Mouse (Mus musculus) left cerebral cortex, adult 18-20 months (tissue): ENCODE results near the gene Zswim9. TPM values are rescaled to one million over a fixed set of nuclear protein-coding genes. Genes with fewer than 3 reads are reported as not detected.
"Not testable (repeated sequence)": the region's sequence is repeated elsewhere in the genome, so short reads cannot be mapped to it uniquely, and the experiment has no call there.

Experiments
- DNase-seq, 2 experiments: peaks; one replicate each; pipeline ENCODE4 v3.0.0; 2021 to 2022; ENCODE audit warnings: low spot score in 2 of 2, mixed read lengths in 1 of 2
- long read RNA-seq, 2 experiments: library from polyadenylated mRNA; stranded (forward); transcript quantifications; one replicate each; pipeline ENCODE4 v2.0.0; 2021
- total RNA-seq, 2 experiments: library from RNA; stranded (reverse); gene quantifications; 2 replicates each; pipeline ENCODE4 v1.2.3; 2021

Zswim9 gene
- 10 to 100 TPM; 16.2 to 17.1 TPM for total RNA-seq
- long read RNA-seq, experiment 1, partial matches to known transcripts: 3 of 13 reads
- long read RNA-seq, experiment 1, other reads (novel, unspliced or antisense): 10 of 13 reads
- long read RNA-seq, experiment 2, full-length matches to known transcripts: 5 of 10 reads
- long read RNA-seq, experiment 2, partial matches to known transcripts: 0 of 10 reads
- long read RNA-seq, experiment 2, other reads (novel, unspliced or antisense): 5 of 10 reads

DNA sequence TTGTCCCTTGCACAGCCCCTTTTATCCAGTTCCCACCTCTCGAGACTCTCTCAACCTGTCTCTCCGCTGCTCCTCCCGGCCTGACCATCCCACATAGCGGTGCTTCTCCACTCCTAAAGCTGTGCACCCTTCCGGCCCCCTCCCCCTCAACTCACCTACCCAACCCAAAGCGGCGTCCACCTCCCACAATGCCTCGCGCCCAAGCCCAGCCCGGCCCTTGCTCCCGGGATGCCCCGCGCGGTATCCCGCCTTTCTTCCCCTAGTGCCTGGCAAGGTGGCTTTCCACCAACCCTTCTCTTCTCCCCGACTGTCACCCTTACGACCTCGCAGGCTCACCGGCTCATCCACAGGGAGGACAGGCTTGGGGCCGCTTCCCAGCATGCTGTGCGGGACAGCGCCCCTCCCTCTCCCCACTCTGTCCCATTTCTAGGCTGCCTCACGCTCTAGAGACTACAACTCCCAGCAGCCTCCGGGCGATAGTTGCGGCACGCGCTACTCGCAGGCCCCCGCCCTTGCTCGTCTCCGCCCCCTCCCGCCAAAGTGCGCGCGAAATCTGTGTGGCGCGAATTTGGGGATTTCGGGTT lies at the start of gene Zswim9:
TSS of gene Zswim9 (minus strand) at position 414 of the 584 bp plus-strand sequence.
- DNase-seq: peak; percentile 91 to 94

DNA sequence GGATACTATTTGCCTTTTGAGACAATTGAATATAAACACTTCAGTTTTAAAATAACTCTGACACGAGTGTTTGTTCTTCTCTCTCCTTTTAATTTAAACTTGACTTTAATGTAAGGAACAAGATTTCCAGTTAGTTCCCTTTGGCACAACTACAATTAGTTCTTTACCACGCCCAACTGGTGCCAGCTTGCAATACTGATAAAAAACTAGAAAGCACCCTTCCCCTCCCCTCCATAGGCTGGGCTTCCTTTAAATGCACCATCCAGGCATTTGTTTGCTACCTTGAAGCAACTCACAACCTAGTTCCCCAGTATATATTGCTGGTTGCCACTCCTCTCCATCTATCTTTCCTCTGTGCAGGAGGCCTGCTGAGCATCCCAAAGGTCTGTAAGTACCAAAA lies 45.8 kb upstream of the Zswim9 start, which contains the start of gene Pla2g4c:
TSS of gene Pla2g4c (plus strand) at position 340 of the 400 bp plus-strand sequence.
- no peak for DNase-seq

DNA sequence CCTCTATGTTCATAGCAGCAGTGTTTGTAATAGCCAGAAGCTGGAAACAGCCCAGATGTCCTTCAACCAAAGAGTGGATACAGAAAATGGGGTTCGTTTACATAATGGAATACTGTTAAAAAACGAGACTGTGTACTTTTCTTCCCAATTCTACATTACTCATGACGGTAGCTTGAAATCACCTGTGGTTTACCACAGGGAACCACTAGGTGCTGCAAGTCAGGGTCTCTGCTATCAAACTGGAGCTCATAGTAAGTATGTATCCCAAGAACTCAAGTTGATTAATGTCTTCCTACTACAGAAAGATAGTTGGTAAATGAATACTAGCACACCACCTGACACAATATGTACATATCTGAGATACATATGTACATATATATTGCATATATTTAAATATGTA lies 42.9 kb upstream of the Zswim9 start:
- DNase-seq: no peak

DNA sequence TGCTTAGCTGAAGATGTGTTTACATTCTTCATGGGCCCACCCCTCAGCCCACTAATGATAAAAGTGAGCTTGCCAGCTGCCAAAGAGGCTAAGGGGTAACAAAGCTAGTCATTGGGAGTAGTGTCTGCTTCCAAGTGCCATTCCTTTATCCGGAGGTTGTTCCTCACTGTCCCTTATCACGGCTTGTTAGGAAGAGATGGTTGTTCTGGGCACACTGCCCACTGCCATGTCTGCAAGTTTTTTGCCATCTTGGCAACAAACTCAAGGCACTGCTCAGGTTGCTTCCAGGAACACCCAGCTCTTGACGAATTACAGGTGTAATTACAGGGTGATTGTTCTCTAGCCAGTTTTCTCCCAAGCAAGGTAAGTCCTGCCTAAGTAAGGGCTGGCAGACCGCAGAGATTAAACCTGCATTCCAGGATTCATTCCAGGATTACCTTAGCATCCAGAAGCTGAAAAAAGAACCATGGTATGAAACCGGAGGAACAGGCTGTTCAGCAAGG lies 35.6 kb upstream of the Zswim9 start:
- no peak for DNase-seq

DNA sequence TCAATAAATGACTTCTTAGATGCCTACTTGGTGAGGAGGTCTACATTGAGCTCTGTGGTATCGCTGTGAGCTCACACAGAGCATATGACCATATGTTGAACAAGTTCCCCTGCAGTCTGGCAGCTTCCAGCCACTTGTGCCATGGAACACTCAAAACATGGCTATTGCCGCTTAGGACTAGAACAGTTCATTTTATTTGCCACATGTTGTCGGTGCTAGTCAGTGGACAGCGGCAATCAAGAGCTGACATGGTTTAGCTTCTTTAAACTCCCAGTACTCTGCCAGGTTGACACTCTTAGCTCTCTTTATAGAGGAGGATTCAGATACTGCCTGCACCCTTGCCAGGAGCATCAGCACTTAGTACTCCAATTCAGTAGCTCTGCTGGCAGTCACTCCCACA lies 32.9 kb upstream of the Zswim9 start:
- no peak for DNase-seq

DNA sequence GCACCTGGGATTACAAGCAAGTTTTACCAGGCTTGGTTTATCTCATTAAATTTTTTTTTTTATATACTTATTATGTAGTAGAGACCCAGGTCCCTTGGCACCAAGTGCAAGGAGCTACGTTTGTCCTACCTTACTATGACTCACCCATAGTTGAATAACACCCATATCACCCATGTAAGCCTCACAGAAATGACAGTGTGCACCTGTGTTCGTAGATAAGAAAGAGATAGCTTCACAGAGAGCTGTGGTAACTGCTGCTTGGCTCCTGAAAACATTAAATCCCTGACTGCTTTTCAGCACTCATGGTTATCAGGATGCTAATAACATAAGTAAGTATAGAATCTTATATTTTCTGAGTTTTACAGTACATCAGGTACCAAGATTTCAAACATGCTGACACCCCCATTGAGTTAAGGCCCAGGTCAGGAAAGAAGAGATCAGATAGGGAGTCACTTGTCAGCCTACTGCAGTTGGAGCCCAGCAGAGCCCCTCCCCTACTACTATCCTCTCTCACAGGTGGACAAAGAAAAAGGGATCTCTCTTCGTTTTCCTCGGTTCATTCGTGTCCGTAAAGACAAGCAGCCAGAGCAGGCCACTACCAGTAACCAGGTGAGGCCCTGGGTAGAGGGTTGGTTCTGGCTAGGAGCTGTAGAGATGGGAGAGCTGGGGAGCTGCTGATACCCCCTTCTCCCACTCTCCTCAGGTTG lies 32.1 kb upstream of the Zswim9 start:
- no peak for DNase-seq

DNA sequence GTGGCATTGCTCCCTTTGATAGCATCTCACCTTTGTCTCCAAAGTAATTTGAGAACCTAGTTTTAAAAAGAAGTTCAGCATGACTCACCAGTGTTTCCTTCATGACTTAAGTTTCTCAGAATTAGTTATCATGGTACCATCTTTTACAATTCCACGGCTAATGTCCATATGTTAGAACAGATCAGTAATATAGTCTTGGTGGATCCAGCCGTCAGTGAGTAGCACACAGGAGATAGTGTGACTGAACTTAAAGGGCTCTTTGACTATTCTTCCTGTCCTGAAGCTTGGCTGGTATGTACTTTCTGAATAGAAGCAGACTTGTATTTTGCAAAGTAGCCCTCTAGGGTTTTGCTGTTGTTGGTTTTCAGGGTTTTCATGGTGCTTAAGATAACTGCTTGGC lies 30.9 kb upstream of the Zswim9 start:
- DNase-seq: no peak

DNA sequence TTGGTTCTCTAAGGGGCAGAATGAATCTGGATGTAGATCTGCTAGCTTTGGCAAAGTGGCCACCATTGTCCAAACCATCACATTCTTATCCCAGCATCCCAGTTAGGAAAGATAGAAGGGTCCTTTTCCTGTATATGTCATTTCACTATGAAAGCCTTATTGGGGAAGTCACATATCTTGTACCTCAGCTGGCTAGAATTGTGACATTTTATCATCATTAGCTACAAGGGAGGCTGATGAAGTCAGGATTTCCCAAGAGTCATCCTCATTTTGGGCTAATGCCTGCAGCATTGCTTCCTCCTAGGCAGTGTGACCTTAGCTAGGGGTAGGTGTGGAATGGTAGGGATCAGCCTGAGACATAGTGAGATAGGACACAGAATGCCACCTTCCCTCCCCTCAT lies 24.9 kb upstream of the Zswim9 start:
- no peak for DNase-seq

DNA sequence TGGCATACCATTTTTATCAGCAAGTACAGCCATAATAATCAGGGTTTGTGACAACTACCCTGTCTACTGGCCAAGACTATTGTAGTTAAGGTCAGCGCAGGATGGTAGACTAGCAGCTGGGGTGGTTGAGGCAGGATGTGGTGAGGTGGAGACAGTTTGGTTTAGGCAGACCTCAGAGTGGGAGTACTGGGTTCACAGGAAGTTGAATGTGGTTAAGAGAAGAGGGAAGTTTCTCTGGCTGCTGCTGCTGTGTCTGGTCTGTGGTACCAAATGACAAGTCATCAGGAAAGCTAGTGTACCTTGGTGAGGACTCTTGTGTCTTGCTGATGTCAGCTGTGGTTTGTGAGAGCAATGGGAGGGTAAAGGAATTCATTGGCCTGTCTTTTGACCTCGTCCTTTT lies 24.3 kb upstream of the Zswim9 start:
- DNase-seq: no peak

DNA sequence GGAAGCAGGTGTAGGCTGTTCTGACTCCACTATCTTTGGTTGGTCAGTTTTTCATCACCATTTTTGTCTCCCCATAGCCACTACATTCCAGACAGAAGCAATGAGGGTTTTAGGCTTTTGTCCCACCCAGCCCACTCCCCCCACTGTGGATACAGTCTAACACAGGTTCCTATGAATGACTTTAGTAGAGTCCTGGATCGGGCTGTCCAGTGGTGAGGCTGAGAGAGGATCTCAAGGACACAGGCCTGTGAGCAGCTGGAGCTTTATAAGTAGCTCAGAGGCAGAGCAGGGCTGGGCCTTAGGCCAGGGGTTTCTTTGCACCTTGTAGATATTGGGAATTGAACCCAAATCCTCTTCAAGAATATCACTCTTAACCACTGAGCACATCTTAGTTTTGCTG lies 23.1 kb upstream of the Zswim9 start:
- DNase-seq: no peak

DNA sequence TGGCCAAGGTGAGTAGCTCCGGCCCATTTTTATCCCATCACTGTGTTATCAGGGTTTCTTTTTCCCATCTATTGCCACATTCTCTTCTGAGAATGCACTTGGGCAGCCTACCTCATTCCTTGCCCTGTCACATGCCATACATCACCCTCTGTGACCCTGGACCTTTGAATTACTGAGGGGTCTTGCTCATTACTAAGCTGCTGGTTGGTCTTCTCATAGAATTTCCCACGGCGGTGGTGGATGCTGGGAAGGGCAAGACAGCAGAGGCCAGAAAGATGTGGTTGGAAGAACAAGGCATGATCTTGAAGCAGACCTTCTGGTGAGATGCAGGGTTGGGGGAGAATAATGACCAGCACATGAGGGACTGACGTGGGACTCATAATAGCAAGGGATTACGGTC lies 20.3 kb upstream of the Zswim9 start:
- no peak for DNase-seq

DNA sequence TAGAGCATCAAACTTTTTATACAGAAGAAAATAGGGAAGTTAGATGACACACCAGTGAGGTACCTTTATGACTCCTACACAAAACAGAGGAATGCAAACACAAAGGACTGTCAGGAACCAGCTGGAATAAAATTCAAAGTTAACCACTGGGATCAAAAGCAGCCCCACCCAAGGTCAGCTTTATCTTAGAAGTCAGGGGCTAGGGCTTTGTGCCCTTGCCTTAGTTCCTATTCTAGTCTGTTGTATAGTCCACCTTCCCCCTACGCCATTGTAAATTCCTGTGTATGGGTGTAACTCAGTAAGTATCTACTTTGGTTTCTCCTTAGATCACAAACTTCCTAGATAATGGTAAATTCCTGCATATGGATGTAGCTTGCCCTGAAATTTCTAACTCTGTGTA lies 19.1 kb upstream of the Zswim9 start:
- DNase-seq: no peak

DNA sequence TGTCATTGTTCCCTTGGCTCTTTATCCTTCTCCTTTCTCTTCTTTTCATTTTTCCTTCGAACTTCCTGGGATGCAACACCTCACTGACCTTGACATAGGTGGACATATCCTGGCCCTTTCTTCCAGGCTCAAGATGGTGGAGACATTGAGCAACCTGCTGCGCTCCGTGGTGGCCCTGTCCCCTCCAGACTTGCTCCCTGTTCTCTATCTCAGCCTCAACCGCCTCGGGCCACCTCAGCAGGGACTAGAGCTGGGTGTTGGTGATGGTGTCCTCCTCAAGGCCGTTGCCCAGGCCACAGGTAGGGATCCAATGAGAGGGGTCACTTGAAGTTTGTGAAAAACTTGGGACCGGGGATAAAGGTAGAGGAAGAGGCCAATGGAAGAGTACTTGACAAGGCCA lies 16.7 kb upstream of the Zswim9 start:
- no peak for DNase-seq

DNA sequence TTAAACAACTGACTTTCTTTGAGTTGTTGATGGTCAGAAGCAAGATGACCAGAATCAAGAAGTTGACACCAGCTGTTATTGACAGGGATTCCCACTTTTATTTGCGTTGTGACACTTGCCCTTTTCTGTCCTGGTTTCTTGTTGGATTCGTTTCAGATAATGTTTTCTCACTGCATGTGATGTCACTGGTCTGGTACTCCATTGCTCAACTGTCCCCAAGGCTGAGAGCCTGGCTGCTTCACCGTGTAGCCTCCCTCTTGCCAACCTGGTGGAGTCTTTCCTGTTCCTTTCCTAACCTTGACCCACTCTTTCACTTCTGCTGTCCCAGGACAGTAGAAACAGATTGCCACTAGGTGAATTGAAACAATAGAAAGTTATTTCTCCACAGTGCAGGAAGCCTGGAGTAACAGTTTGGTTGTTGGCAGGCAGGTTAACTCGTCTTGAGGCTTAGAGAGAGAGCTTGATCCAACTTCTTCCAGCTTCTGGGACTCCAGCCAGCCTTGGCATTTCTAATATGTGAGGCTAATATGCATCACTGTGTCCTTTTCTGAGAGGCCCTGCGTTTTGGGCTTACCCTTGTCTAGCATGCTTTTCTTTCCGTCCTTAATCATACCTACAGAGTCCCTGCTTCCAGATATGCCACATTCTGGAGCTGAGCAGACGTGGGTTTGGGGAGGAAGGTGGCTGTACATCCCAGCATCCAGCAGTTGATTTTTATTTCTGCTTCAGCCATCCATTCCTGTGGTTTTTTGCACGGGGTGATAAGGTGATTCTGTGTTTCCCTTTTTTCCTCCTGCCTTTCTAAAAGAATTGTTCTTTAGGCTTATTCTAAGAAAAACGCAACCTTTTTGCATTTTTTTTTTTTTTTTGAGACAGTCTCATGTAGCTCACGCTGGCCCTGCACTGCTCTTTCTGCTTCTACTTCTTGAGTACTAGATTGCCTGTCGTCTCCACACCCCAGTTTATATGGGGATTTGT lies 15.6 kb upstream of the Zswim9 start:
- DNase-seq: no peak

DNA sequence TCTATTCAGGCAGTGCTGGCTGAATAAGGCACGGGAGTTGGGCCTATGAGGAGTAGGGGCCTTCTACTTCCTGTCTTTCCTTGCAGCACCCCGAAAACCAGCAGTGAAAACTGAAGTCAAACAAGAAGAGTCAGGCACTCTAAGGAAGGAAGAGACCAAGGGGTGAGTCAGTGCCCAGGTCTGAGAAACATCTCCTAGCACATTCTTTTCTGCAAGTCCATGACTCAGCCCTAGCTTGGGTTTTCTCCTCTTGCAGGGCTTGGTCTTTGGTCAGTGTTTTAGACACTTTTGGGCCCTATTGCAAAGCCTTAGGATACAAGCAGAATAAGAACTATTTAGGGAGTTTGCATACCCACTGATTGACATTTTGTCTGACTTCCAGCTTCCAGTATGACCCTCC lies 12.8 kb upstream of the Zswim9 start:
- DNase-seq: no peak

DNA sequence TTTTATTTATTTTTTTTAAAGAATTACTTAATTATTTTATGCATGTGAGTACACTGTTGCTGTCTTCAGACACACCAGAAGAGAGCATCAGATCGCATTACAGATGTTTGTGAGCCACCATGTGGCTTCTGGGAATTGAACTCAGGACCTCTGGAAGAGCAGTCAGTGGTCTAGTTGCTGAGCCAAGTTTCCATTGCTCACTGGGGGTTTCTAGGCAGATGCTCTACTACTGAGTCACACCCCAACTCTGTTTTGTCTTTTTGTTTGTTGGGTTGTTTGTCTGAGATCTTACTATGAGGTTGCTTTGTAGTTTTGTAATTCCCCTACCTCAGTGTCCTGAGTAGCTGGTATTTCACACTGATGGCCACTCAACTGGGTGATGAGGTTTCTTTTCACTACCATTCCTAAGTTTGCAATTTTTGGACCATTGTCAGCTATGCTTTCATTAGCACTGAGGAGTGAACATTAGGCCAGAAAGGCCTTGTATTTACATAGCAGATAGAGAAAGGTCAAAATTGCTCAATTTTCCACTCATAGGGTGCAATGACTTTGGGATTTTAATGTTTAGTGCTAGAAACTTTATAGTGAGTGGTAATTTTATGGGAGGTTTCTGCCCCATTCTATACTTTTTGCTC lies 11.6 kb upstream of the Zswim9 start:
- DNase-seq: no peak

DNA sequence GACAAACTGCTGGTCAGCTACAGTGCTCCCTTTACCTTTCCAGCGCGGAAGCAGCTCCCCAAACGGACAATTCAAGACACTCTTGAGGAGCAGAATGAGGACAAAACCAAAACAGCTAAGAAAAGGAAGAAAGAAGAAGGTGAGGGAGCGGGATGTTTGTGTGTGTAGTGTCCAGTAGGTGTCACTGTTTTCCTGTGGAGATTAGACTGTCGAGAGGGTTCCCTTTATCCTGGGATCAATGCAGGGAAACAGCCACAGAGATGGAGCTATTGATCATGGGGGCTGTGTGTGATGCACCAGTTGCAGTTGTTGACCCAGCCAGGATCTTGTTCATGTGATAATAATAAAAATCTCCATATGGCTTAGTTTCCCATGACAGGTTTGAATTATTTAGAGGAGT lies 10.1 kb upstream of the Zswim9 start:
- DNase-seq: peak; percentile 11

DNA sequence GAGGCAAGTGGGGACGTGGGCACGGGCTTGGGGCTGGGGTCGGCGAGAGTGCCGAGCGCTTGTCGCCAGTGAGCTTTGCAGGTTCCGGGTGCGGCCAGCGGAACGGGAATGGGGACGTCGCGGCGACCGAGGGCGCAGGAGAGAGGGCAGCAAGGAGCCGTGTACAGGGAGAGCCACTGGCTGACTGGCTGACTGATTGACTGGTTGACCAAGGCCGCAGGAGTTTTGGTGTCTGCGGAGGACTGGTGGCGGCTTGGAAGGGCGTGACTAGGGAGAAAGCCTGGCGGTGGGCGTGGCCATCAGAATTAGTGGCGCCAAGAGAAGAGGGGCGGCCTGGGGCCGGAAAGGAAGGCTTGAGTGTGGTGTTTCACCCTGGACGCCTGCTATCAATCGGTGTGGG lies 436 bp upstream of the Zswim9 start:
- not testable (repeated sequence) for DNase-seq

DNA sequence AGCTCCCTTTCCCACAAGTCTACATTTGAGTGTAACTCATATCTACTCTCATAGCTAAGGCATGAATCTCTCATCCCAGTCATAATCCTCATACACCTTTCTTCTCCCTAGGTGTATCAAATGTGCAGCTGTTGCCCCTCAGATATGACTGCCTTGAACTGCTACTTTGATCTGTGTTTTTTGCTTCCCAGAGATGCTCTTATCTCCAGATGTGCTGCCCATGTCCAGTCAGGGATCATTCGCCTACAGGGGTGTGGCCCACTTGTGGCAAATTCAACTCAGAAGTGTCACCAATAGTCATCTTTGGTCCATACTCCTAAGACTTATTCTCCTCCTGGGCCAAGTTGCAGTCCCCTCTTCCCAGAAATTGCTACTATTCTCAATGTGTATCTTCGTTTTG lies 688 bp downstream of the Zswim9 start:
- no peak for DNase-seq

DNA sequence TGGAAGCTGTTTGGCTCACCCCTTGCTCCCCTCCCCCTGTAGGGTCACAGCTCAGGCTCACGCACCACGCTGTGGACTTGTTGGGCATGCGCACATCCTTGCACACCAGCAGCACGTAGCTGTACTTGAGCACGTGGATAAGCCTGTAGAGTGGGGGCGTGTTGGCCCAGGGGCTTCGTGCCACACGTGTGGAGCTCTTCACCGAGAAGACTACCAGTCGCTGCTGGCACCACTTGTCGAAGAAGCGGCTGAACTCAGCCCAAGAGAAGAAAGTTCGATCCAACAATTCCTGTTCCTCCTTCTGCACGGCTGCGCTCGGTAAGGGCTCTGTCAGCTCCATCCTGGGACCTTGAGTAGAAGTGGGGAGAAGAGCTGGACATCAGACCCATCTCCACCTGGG lies 1.4 kb downstream of the Zswim9 start, which contains the start of gene Lig1:
TSS of gene Lig1 (plus strand) at position 203 of the 400 bp plus-strand sequence.
- DNase-seq: no peak

DNA sequence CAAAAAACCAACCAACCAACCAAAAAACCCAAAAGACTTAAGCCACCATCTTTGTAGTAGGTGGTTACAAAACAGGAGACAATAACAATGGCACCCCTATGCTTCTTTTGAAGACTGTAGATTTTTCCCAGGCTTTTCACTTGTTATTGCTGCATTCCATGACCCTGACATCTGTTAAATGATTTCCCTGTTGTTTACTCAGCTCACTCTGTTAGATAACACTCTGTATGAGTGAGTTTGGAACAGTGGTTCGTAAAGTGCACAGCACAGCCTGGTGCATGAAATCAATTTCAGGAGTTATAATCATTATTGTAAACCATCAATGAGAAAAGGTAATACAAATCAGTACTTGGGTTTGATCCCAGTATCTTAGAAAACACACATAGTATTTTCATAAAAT lies 6.8 kb downstream of the Zswim9 start:
- no peak for DNase-seq
